Mouse (Mus musculus) MEL (cell line): ENCODE data around the gene Gpr62. TPM values are rescaled to one million over a fixed set of nuclear protein-coding genes. Genes with fewer than 3 reads are reported as not detected.

ENCODE experiments used
- DNase-seq: peaks from one replicate; pipeline ENCODE4 v3.0.0; 2011; ENCODE audit warnings: low read depth, low spot score
- H3K27ac ChIP-seq: 2 replicates; pipeline ENCODE4 v1.5.1; 2012; ENCODE audit warnings: low read depth, mild to moderate bottlenecking, control low read depth, low read length, moderate library complexity; ENCODE audit not compliant: control insufficient read depth
- H3K27me3 ChIP-seq, 2 experiments: fragments of 150-350 bp in 1 of 2; sonication (generic) in 1 of 2; 2 replicates each; pipeline ENCODE4 v1.6.1; 2012; ENCODE audit warnings: low read length in 2 of 2, mild to moderate bottlenecking in 2 of 2, improper control_type of control experiment in 1 of 2, moderate library complexity in 1 of 2; ENCODE audit not compliant: insufficient read depth in 2 of 2, control insufficient read depth in 1 of 2
- H3K36me3 ChIP-seq, 2 experiments: 2 replicates each; pipeline ENCODE4 v1.6.1; 2012 to 2014; ENCODE audit warnings: low read length in 2 of 2, improper control_type of control experiment in 1 of 2, inconsistent platforms in 1 of 2, mild to moderate bottlenecking in 1 of 2; ENCODE audit not compliant: insufficient read depth in 2 of 2, control insufficient read depth in 1 of 2
- H3K4me1 ChIP-seq, 2 experiments: fragments of 150-350 bp in 1 of 2; sonication (generic) in 1 of 2; 2 replicates each; pipeline ENCODE4 v1.6.1; 2012; ENCODE audit warnings: low read length in 2 of 2, improper control_type of control experiment in 1 of 2, mild to moderate bottlenecking in 1 of 2; ENCODE audit not compliant: insufficient read depth in 2 of 2, control insufficient read depth in 1 of 2
- H3K4me3 ChIP-seq, 2 experiments: fragments of 150-350 bp in 1 of 2; sonication (generic) in 1 of 2; 2 replicates each; pipeline ENCODE4 v1.5.1; 2012; ENCODE audit warnings: low read depth in 2 of 2, low read length in 2 of 2, mild to moderate bottlenecking in 2 of 2, moderate library complexity in 2 of 2, control low read depth in 1 of 2, improper control_type of control experiment in 1 of 2; ENCODE audit not compliant: control insufficient read depth in 1 of 2, insufficient read depth in 1 of 2
- H3K79me2 ChIP-seq: 2 replicates; pipeline ENCODE4 v1.6.1; 2012; ENCODE audit warnings: mild to moderate bottlenecking, low read length, moderate library complexity; ENCODE audit not compliant: control insufficient read depth, poor library complexity, insufficient read depth
- H3K9ac ChIP-seq: 2 replicates; pipeline ENCODE4 v1.6.1; 2012; ENCODE audit warnings: low read depth, mild to moderate bottlenecking, control low read depth, low read length, moderate library complexity; ENCODE audit not compliant: control insufficient read depth, poor library complexity, severe bottlenecking
- H3K9me3 ChIP-seq: fragments of 150-350 bp; sonication (generic); replicated peaks from 2 replicates; pipeline ENCODE4 v1.6.1; 2012; ENCODE audit warnings: mild to moderate bottlenecking, low read length, improper control_type of control experiment, moderate library complexity; ENCODE audit not compliant: insufficient read depth
- BHLHE40 ChIP-seq: IDR thresholded peaks from 2 replicates; pipeline ENCODE4 v1.6.1; 2012; ENCODE audit warnings: low read depth, mild to moderate bottlenecking, inconsistent platforms, low read length, improper control_type of control experiment, borderline replicate concordance
- CHD1 ChIP-seq: IDR thresholded peaks from 2 replicates; pipeline ENCODE4 v1.6.1; 2012; ENCODE audit warnings: low read depth, mild to moderate bottlenecking, inconsistent platforms, low read length, improper control_type of control experiment
- CTCF ChIP-seq, 3 experiments: IDR thresholded peaks in 2 of 3; conservative IDR thresholded peaks in 1 of 3; 2 replicates each; pipeline ENCODE4 v1.5.1; 2011 to 2012; ENCODE audit warnings: low read length in 3 of 3, low read depth in 2 of 3, mild to moderate bottlenecking in 2 of 3, improper control_type of control experiment in 1 of 3, inconsistent platforms in 1 of 3, mixed read lengths in 1 of 3, moderate library complexity in 1 of 3; ENCODE audit not compliant: control insufficient read depth in 1 of 3, insufficient read depth in 1 of 3, poor library complexity in 1 of 3, severe bottlenecking in 1 of 3
- ELF1 ChIP-seq: IDR thresholded peaks from 2 replicates; pipeline ENCODE4 v1.6.1; 2014; ENCODE audit warnings: low read depth, mild to moderate bottlenecking, inconsistent platforms, low read length, improper control_type of control experiment, moderate library complexity
- GATA1 ChIP-seq: IDR thresholded peaks from 2 replicates; pipeline ENCODE4 v1.6.1; 2011; ENCODE audit warnings: low read depth, low read length, improper control_type of control experiment
- JUND ChIP-seq: IDR thresholded peaks from 2 replicates; pipeline ENCODE4 v1.6.1; 2011; ENCODE audit warnings: low read depth, mild to moderate bottlenecking, improper control_type of control experiment, low read length
- MAFK ChIP-seq: IDR thresholded peaks from 2 replicates; pipeline ENCODE4 v1.6.1; 2011; ENCODE audit warnings: low read depth, mild to moderate bottlenecking, low read length, improper control_type of control experiment, borderline replicate concordance
- MEF2A ChIP-seq: IDR thresholded peaks from 2 replicates; pipeline ENCODE4 v1.6.1; 2014; ENCODE audit warnings: low read depth, mild to moderate bottlenecking, inconsistent platforms, low read length, improper control_type of control experiment; ENCODE audit not compliant: poor library complexity, insufficient replicate concordance, severe bottlenecking; ENCODE audit errors: extremely low read depth
- MXI1 ChIP-seq: IDR thresholded peaks from 2 replicates; pipeline ENCODE4 v1.6.1; 2011; ENCODE audit warnings: mild to moderate bottlenecking, low read depth, low read length, improper control_type of control experiment
- NRF1 ChIP-seq: IDR thresholded peaks from 2 replicates; pipeline ENCODE4 v1.6.1; 2014; ENCODE audit warnings: low read depth, mild to moderate bottlenecking, inconsistent platforms, low read length, improper control_type of control experiment, moderate library complexity; ENCODE audit not compliant: poor library complexity, insufficient read depth, severe bottlenecking
- POLR2A ChIP-seq, 2 experiments: IDR thresholded peaks; 2 replicates each; pipeline ENCODE4 v1.6.1; 2011 to 2012; ENCODE audit warnings: low read length in 2 of 2, mild to moderate bottlenecking in 2 of 2, control low read depth in 1 of 2, improper control_type of control experiment in 1 of 2, low read depth in 1 of 2, moderate library complexity in 1 of 2; ENCODE audit not compliant: control insufficient read depth in 1 of 2, insufficient read depth in 1 of 2, poor library complexity in 1 of 2
- RAD21 ChIP-seq: IDR thresholded peaks from 2 replicates; pipeline ENCODE4 v1.6.1; 2011; ENCODE audit warnings: mild to moderate bottlenecking, low read depth, low read length, improper control_type of control experiment
- RCOR1 ChIP-seq: IDR thresholded peaks from 2 replicates; pipeline ENCODE4 v1.6.1; 2012; ENCODE audit warnings: low read depth, mild to moderate bottlenecking, inconsistent platforms, low read length, improper control_type of control experiment
- SIN3A ChIP-seq: IDR thresholded peaks from 2 replicates; pipeline ENCODE4 v1.6.1; 2012; ENCODE audit warnings: low read length, improper control_type of control experiment, inconsistent platforms
- TBP ChIP-seq: IDR thresholded peaks from 2 replicates; pipeline ENCODE4 v1.8.0; 2011; ENCODE audit warnings: low read depth, low read length, improper control_type of control experiment
- UBTF ChIP-seq: IDR thresholded peaks from 2 replicates; pipeline ENCODE4 v1.6.1; 2012; ENCODE audit warnings: low read depth, mild to moderate bottlenecking, inconsistent platforms, low read length, improper control_type of control experiment, moderate library complexity, borderline replicate concordance; ENCODE audit not compliant: insufficient read depth
- USF1 ChIP-seq: IDR thresholded peaks from 2 replicates; pipeline ENCODE4 v1.6.1; 2014; ENCODE audit warnings: low read depth, mild to moderate bottlenecking, inconsistent platforms, low read length, improper control_type of control experiment, moderate library complexity
- ZC3H11A ChIP-seq: IDR thresholded peaks from 2 replicates; pipeline ENCODE4 v1.6.1; 2012; ENCODE audit warnings: low read depth, mild to moderate bottlenecking, inconsistent platforms, low read length, improper control_type of control experiment
- ZMIZ1 ChIP-seq: IDR thresholded peaks from 2 replicates; pipeline ENCODE4 v1.6.1; 2012; ENCODE audit warnings: low read depth, mild to moderate bottlenecking, inconsistent platforms, low read length, improper control_type of control experiment, moderate library complexity
- polyA plus RNA-seq, 2 experiments: library from polyadenylated mRNA; stranded (reverse) in 1 of 2; unstranded in 1 of 2; fragments of >175 nt in 1 of 2; fragments of >200 nt in 1 of 2; gene quantifications; 2 replicates each; pipeline versions ENCODE4 v1.2.1 to v1.2.4; 2012; ENCODE audit warnings: low replicate concordance in 2 of 2, low read depth in 1 of 2; ENCODE audit not compliant: insufficient read length in 2 of 2, insufficient read depth in 1 of 2, missing spikeins in 1 of 2
- total RNA-seq: library from RNA; depleted of rRNA; stranded (reverse); fragments of 300-350 nt; gene quantifications from 2 replicates; pipeline ENCODE4 v1.2.3, GENCODE M21; 2012

The Gpr62 gene
- total and polyA plus RNA-seq, 3 experiments = 0.10 TPM; not detected in 2

DNA sequence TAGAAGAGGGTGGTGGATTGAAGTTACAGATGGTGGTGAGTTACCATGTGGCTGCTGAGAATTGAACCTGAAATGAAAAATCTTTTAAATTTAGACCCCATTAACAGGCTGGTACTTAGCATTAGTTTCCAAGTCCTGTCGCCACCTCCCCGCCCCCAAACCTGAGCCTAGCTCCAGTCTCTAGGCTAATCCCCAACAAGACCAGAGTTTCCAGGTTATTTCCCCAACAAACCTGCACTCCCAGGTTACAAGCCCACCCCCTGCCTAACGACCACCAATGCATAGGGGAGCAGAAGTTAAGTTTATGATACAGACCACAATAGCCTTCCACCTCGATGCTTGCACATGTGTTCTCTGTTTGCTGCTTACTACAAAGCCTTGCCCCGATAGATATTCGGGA, 47.8 kb upstream of the Gpr62 start:
- Histone ChIP-seq H3K4me1 (peaks cover 0 to 9% of the 10 kb centered on the region in 2 experiments; a peak in 2 of 4 replicates), H3K27ac (no peak overlapping the region), H3K9me3 (no peaks in the 10 kb centered on the region), H3K4me3 (no peak overlapping the region), H3K79me2 (no peaks in the 10 kb centered on the region), H3K27me3 (0 out of 4 replicates have a peak, but pooled peaks cover 0 to 3% of the 10 kb centered on the region in 2 experiments), H3K36me3 (peaks cover 0 to 5% of the 10 kb centered on the region in 2 experiments; a peak in 2 of 4 replicates), H3K9ac (no peak overlapping the region)
- no peak for DNase-seq
- TF ChIP-seq MAFK = no peak
- TF ChIP-seq ZMIZ1 = no peak
- TF ChIP-seq TBP = no peak
- no peak for TF ChIP-seq RCOR1
- TF ChIP-seq SIN3A = no peak
- TF ChIP-seq MEF2A = no peak
- TF ChIP-seq UBTF = no peak
- no peak for TF ChIP-seq JUND
- no peak for TF ChIP-seq BHLHE40
- no peak for TF ChIP-seq CTCF (IDR thresholded peaks at IDR 0.05 in 2 of 3, conservative IDR thresholded peaks at IDR 0.05 in 1 of 3; ENCODE audit: control insufficient read depth in 1 of 3, insufficient read depth in 1 of 3, low read depth in 2 of 3, low read length in 3 of 3, poor library complexity in 1 of 3, severe bottlenecking in 1 of 3)

DNA sequence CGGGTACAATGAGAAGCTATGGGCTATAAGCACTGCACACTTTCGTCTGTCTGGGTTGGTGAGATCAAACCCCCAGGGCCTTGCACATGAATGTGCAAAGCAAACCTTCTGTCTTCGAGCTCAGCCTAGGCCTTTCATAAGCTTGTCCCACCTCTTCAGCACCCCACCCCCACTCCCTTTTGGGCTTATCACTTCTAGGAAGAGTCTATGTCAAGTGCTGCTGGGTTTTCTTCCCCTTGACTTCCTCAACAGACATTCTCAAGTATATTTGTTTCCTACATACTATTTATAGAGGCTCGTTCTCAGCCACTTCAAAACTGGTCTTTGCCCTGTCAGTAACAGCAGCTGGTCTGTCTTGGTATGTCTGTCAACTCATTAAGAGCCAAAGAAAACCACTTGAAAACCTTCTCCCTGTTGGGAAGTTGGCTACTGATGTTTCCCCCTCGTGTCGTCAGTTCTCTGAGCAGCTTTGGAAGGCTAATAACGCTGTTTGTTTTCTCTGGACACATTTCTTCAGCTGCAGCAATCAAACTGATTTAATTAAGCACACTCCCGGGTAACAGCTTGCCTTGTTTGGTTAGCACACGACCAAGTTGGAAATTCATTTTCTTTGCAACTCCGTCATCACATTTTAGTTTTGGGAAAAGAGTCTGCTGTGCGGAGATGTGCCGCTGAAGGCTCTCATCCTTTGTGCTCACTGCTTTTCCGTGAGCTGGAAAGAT, 47.2 kb upstream of the Gpr62 start:
- peak; percentile 76 for DNase-seq
- Histone ChIP-seq H3K9ac (0 out of 2 replicates have a peak overlapping the region, but pooled peaks have one; percentile 15), H3K27me3 (peaks cover under 1 to 3% of the 10 kb centered on the region in 2 experiments; a peak in 2 of 4 replicates), H3K4me3 (no peak overlapping the region), H3K9me3 (no peaks in the 10 kb centered on the region), H3K79me2 (no peaks in the 10 kb centered on the region), H3K27ac (no peak overlapping the region), H3K4me1 (peaks cover 0 to 9% of the 10 kb centered on the region in 2 experiments; a peak in 2 of 4 replicates), H3K36me3 (peaks cover 0 to 5% of the 10 kb centered on the region in 2 experiments; a peak in 2 of 4 replicates)
- TF ChIP-seq USF1 (no peak), GATA1 (peak; percentile 54)

DNA sequence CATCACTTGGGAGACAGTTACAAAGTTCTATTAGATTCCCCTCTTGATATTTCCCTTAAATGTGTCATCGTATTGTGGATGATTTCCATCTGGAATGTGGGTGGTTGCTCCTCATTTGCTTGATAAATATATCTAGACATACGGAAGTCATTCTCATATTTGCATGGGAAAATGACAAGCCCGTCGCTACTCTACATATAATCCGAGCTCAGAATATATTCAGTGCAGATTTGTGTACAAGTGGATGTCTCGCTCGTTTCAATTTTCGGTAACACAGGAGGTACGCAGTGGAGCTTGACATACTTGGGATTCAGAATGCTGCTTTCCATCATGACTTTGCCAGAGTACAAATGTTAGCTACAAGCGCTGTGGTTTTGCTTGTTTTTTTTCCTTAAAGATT, 43.6 kb upstream of the Gpr62 start:
- Histone ChIP-seq H3K4me1 (peaks cover 0 to 9% of the 10 kb centered on the region in 2 experiments; a peak in 2 of 4 replicates), H3K79me2 (no peaks in the 10 kb centered on the region), H3K9ac (no peak overlapping the region), H3K9me3 (no peaks in the 10 kb centered on the region), H3K27me3 (peaks cover 3% of the 10 kb centered on the region in 2 experiments; a peak in 2 of 4 replicates), H3K36me3 (peaks cover 0 to 5% of the 10 kb centered on the region in 2 experiments; a peak in 2 of 4 replicates), H3K27ac (no peak overlapping the region), H3K4me3 (no peak overlapping the region)
- no peak for TF ChIP-seq RAD21
- no peak for TF ChIP-seq ELF1
- TF ChIP-seq CHD1 = no peak
- TF ChIP-seq CTCF (IDR thresholded peaks at IDR 0.05 in 2 of 3, conservative IDR thresholded peaks at IDR 0.05 in 1 of 3; ENCODE audit: control insufficient read depth in 1 of 3, insufficient read depth in 1 of 3, low read depth in 2 of 3, low read length in 3 of 3, poor library complexity in 1 of 3, severe bottlenecking in 1 of 3) = no peak
- TF ChIP-seq POLR2A (IDR thresholded peaks at IDR 0.05; ENCODE audit: control insufficient read depth in 1 of 2, insufficient read depth in 1 of 2, low read depth in 1 of 2, low read length in 2 of 2, poor library complexity in 1 of 2) = no peak
- TF ChIP-seq MXI1 = no peak
- no peak for TF ChIP-seq ZC3H11A
- no peak for TF ChIP-seq NRF1
- DNase-seq = no peak
